Mouse (Mus musculus): Measurements from ENCODE around the gene Wdsub1.

The Wdsub1 gene

GRCm38 (mm10) chr2:59841189-59841939 is 41.0 kb downstream of the Wdsub1 start:
- peak; percentile 60 for DNase-seq

- DNase-seq = no peak
Observed at GRCm38 (mm10) chr2:59840191-59840590, 42.2 kb downstream of the Wdsub1 start.

DNA sequence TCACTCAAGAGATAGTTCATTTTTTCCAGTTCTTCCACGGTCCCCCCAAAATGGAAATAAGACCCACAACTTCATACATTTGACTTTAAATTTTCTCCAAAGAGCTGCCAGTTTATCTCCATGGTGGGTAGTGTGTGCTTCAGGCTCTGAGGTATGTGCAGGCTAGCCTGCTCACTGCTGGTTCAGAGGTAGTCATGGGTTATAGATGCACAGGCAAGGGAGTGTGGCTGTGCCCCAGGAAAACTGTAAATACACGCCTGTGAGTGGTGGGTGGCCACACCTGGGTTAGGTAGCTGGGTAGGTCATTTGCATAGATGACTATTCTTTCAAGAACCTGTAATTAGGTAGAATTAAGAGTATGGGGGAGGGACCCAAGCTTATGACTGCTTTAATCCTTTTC is 42.6 kb downstream of the Wdsub1 start:
- no peak for DNase-seq

DNA sequence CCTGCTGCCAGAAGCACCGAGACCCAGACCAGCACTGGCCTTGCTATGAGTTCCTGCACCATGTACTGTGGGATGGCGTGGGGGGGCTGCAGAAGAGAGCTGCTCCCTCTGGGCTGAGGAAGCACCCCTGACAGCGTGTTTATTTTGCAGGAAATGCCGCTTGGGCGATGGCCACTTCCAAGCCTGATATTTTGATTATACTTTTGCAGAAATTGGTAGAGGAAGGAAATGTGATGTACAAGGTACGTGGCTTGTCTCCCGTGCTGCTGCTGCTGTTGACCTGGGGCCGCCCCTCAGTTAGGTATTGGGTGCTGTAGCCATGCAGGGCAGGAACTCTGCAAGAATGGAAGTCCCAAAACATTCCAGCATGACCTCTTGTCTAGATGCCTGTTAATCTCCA is 43.6 kb downstream of the Wdsub1 start:
- DNase-seq = peak; percentile 55

DNA sequence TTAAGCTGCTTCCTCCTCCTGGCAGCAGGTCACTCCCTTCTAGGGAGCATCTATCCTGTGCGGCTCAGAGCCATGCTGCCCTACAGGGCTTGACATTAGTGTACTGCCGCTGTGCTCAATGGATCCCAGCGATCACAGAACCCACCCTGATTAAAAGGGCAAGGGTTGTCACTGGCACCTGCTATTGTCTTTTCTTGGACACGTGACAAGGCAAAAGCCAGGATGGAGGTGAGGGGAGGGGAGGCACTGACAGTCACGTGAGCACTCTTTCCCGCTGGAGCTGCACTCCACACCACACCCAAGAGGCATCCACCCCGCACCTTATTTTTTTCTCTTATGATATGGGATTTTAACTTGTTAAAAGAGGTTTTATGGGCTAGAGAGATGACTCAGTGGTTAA is 50.6 kb downstream of the Wdsub1 start:
- no peak for DNase-seq

DNA sequence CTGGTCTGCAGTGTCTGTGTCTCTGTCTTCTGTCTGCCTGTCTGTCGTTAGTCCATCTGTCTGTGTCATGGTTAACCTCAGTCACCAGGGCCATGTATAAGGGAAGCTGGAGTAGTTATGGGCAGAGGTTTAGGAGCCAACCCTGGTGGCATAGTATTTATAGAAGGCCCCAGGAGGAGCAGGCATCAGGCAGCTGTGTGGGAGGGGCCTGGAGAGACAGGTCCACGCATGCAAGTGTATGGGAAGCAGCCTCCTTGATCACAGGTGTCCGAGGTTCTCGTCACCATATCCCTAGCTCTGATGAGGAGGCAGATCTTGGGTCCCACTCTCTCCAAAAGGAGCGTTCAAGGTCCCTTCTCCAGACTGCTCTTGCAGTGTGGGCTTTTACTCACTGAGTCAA is 51.5 kb downstream of the Wdsub1 start:
- DNase-seq = no peak

GRCm38 (mm10) chr2:59830151-59830550 is 52.2 kb downstream of the Wdsub1 start:
- peak; percentile 54 for DNase-seq

- no peak for DNase-seq
Observed at GRCm38 (mm10) chr2:59829718-59830117, 52.7 kb downstream of the Wdsub1 start.

GRCm38 (mm10) chr2:59828777-59829508 is 53.4 kb downstream of the Wdsub1 start:
- peak; percentile 71 for DNase-seq

DNA sequence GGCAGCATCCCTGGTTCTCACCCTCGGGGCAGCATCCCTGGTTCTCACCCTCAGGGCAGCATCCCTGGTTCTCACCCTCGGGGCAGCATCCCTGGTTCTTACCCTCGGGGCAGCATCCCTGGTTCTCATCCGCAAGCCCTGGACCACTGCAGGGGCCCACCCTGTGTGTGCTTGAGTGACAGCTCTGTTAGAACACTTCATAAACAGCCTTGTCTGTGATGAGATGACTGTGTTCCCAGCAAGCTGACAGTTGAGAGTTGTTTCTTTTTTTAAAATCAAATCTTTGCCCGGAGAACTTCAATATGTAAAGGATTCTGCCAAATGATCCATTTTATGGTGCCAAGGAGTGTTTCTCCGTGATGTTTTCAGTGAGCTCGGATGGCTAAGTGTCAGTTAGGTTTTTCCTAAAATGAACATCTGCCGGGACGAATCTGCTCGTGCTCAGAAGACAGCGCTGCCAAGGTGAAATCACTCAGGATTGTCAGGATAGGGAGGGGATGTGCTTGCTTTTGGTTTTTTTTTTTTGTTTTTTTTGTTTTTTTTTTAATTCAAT is 54.2 kb downstream of the Wdsub1 start:
- DNase-seq = no peak

DNA sequence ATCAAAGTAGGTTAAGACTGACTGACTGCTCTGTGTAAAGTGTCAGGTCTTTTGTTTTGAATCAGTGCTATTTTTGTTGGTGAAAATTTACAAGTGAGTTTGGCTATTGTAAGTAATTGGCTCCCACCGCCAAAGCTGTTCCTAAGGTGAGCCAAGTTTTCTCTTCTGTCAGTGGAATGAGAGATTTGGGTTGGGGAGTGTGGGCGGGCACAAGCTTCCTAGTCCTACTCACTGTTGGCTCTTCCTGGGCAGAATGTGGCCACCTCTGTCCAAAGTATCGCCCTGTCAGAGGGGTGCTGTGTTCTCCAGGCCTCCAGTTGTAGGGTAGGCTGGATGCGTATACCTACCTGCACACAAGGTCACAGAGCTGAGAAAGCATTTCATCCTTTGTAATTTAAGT is 57.0 kb downstream of the Wdsub1 start:
- DNase-seq = no peak

- DNase-seq = peak; percentile 48
Observed at GRCm38 (mm10) chr2:59824289-59824688, 58.1 kb downstream of the Wdsub1 start.

GRCm38 (mm10) chr2:59821044-59821443 is 61.3 kb downstream of the Wdsub1 start:
- DNase-seq = no peak

DNA sequence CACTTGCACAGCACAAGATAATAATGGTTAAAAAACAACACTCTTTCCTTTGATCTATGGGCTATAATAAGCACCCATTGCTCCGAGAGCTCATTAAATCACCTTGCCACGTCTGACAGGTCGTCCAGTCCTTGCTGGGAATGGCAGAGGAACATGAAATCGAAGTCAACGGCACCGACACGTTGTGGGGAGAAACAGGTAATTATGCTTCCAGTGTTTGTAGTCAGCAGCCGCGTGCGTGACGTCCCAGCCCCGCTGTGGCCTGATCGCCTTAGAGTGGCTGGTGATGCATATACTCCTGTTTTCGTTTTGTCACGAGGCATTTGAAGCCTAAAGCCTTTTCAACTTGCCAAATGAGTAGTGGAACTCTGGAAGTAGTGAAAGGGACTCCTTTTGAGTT is 62.3 kb downstream of the Wdsub1 start:
- no peak for DNase-seq

DNA sequence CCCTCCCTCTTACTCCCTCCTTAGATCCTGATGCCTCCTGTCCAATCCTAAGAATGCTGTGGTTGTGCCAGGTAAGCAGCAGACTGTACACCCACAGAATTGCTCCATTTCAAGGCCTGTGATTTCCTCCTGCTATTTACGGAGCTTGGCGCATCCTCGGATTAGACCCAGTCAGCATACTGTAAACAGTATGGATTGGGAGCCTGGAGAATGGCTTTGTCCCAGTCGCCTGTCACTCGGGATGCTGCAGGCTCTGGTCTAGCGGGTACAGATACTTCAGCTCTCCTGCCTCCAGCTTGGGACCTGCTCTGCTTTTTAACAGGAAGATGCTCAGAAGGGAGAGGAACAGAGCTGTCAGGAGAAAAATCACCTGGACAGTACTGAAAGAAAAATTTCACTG is 63.0 kb downstream of the Wdsub1 start:
- DNase-seq = no peak

DNA sequence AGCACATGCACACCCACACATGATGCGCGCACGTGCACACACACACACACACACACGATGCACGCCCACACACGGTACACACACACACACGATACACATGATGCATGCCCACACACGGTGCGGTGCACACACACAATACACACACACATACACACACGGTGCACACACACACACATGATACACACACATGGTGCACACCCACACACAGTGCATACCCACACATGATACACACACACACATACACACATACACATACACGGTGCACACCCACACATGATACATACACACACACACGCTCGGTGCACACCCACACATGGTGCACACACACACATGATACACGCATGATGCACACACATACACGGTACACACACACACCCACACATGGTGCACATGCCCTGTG is 63.7 kb downstream of the Wdsub1 start:
- DNase-seq = no peak

DNA sequence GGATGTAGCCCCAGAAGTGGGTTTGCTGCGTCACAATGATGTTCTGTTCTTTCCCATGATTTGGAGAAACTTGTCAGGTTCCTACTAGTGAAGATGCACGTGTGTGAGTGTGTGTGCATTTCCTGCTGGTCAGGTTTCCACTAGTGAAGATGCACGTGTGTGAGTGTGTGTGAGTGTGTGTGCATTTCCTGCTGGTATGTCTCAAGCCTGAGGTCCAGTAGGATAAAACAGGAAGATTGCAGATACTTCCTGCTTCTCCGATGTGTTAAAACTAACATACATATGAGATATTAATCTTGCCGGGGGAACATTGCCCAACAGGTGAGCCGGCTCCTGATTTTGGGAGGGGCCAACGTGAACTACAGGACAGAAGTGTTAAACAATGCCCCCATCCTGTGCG is 67.4 kb downstream of the Wdsub1 start:
- DNase-seq = no peak

DNA sequence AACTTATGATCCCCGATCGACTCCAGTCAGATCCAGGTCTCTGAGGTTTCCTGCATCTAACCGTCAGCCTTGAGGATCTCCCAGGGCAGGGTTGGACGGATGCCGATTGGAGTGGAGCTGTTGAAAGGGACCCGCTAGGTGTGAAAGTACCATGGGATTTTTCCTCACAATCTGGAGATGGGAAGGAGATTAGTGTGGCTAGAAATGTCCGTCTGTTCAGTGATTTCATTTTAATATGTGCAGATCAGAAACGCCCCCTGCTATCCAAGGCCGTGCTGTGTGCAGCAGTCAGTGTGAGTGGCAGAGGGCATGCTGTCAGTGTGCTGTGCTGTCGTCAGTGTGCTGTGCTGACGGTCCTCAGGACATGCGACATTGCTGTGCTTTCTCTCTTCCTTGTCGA is 68.9 kb downstream of the Wdsub1 start:
- no peak for DNase-seq

DNA sequence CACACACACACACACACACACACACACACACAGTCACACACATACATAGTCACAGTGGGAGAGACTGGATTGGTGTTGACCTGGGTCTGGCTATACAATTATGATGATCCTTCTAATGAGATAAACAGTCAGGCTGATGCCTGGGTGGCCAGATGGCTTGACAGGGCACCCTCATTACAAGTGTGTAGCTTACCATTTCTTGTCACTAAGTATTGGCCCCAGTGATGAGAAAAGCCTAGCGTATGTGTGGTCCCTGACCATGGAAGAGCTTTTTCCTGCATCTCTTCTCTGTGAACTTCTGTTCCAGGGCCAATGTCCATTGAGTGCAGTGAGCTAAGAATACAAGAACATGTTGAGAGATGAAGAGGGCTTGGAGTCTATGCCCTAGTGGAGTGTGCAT is 69.8 kb downstream of the Wdsub1 start:
- DNase-seq = no peak

DNA sequence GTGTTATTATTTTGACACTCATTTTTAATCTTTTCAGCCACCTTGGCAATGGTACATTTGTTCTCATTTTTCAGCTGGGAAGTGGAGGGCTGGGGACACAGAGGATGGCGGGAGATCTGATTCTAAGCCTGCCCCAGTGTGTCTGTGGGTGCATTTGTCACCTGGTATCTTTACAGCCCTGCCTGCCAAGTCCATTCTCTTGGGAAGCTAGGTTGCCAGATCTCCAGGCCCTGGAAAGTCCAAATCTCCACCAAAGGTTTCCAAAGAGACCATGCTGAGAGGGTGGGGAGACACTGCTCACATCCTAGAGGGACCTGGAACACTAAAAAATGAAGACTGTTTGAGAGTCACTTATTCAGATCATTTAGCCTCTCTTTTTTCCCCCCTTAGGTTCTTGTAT is 71.1 kb downstream of the Wdsub1 start:
- DNase-seq = no peak

DNA sequence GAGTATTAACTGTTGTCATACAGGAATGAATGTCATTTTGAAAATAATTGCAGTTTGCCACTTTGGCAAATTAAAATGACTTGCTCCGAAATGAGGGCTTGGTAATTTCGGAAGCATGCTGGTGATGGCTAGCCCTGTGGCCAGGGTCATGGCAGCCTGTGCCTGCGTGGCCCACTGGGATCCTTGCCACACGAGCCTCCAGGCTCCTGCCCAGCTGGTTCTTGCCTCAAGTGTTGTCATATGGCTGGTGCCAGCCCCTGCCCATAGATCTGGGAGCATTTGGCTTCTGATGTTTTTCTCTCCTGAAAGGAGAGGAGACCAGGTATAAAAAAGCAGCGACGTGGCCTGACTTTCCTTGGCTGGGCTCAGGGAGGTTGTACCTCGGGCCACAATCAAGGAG is 72.4 kb downstream of the Wdsub1 start:
- no peak for DNase-seq

DNA sequence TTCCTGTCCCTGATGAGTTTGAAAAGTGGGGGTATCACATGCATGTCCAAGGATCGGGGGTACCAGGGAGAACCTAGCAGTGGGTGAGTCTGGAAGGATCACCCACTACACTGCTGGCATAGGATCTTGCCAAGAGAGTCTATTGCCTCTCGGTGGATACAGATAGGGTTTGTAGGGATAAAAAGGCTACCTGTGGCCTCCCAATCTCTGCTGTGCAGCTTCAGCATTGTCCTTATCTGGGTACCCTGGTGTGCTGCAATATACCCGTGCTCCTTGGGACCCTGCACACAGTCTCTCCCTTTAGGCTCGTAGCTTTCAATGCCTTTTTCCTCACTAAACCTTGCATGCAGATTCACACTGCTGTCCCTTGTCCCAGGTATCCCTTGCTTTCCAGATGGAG is 73.8 kb downstream of the Wdsub1 start:
- no peak for DNase-seq

GRCm38 (mm10) chr2:59806038-59806437 is 76.4 kb downstream of the Wdsub1 start:
- no peak for DNase-seq

GRCm38 (mm10) chr2:59805595-59805994 is 76.8 kb downstream of the Wdsub1 start:
- no peak for DNase-seq
